Mouse (Mus musculus) small intestine, adult 2 months (tissue): Measurements from ENCODE around the gene Sgms1. TPM values are rescaled to one million over a fixed set of nuclear protein-coding genes. Genes with fewer than 3 reads are reported as not detected.

Experiments
- H3K27ac ChIP-seq: fragments of 200-500 bp; 2 replicates; pipeline ENCODE4 v1.5.1; 2012; ENCODE audit warnings: low read depth, low read length, control low read depth, inconsistent platforms; ENCODE audit not compliant: insufficient read depth
- H3K27me3 ChIP-seq: fragments of 200-500 bp; 2 replicates; pipeline ENCODE4 v1.6.1; 2012; ENCODE audit warnings: mild to moderate bottlenecking, moderate library complexity, low read length, inconsistent platforms; ENCODE audit not compliant: control insufficient read depth, insufficient read depth
- H3K36me3 ChIP-seq: fragments of 200-500 bp; 2 replicates; pipeline ENCODE4 v1.6.1; 2012; ENCODE audit warnings: mild to moderate bottlenecking, low read length, control low read depth, inconsistent platforms; ENCODE audit not compliant: control insufficient read depth, insufficient read depth
- H3K4me1 ChIP-seq: fragments of 200-500 bp; 2 replicates; pipeline ENCODE4 v1.6.1; 2012; ENCODE audit warnings: low read length, inconsistent platforms, mixed read lengths; ENCODE audit not compliant: control insufficient read depth, insufficient read depth, insufficient read length
- H3K4me3 ChIP-seq: fragments of 200-500 bp; 2 replicates; pipeline ENCODE4 v1.5.1; 2012; ENCODE audit warnings: low read depth, mild to moderate bottlenecking, control low read depth, inconsistent platforms, low read length, moderate library complexity
- CTCF ChIP-seq: fragments of 200-500 bp; IDR thresholded peaks from 2 replicates; pipeline ENCODE4 v1.5.1; 2012; ENCODE audit warnings: low read depth, mild to moderate bottlenecking, control low read depth, inconsistent platforms, low read length, moderate library complexity, mixed read lengths; ENCODE audit not compliant: insufficient replicate concordance, insufficient read length; ENCODE audit errors: extremely low read depth
- POLR2A ChIP-seq: fragments of 200-500 bp; IDR thresholded peaks from 2 replicates; pipeline ENCODE4 v1.6.1; 2012; ENCODE audit warnings: low read depth, mild to moderate bottlenecking, control low read depth, inconsistent platforms, low read length, moderate library complexity
- WGBS: fragments of 180-500 bp; shearing (Covaris S2); methylation state at CpG from one replicate; pipeline ENCODE4 v1.1.7; 2018; 5-methylcytosine and 5-hydroxymethylcytosine counted together
- polyA plus RNA-seq: library from polyadenylated mRNA; depleted of rRNA; stranded (reverse); fragments of >200 nt; gene quantifications from 2 replicates; pipeline ENCODE4 v1.2.3, GENCODE M21; 2012

The Sgms1 gene
- polyA plus RNA-seq, 1 experiment, result 7.5 TPM

GRCm38 (mm10) chr19:32269141-32269843, 120.2 kb downstream of the Sgms1 start:
- Histone ChIP-seq H3K4me3 (no peak overlapping the region), H3K36me3 (no peaks in the 10 kb centered on the region), H3K27ac (no peak overlapping the region), H3K4me1 (peaks cover 9% of the 10 kb centered on the region; the same call in 1 of the 2 replicates), H3K27me3 (no peaks in the 10 kb centered on the region)
- WGBS, result 91% methylated on average over 12 of the region's 12 CpGs
- TF ChIP-seq POLR2A, result no peak
- TF ChIP-seq CTCF, result no peak

DNA sequence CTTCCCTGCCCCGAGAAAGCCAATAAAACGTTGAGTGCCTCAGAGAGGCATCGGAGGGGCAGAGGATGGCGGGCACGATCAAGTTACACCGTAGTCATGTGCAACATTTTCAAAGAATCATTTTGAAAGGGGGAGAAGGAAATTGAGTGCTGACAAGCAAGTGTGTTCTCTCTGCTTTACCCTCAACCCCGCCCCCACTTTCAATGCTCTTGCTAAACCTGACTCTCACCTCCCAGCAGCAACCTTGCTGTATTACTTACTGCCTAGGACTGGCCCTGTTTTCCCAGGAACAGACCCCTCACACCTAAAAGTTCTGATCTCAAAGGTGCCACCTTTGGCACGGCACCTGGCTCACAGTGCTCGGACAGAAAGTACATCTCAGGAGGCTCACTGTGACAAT, 121.0 kb downstream of the Sgms1 start:
- TF ChIP-seq POLR2A, result no peak
- no peak for TF ChIP-seq CTCF
- no peak overlapping the region for H3K4me3 ChIP-seq
- no peak overlapping the region for H3K27ac ChIP-seq
- WGBS, result 80% methylated on average over 9 of the region's 9 CpGs
- peaks cover 12% of the 10 kb centered on the region; the same call in 1 of the 2 replicates for H3K4me1 ChIP-seq
- no peaks in the 10 kb centered on the region for H3K36me3 ChIP-seq
- no peaks in the 10 kb centered on the region for H3K27me3 ChIP-seq

GRCm38 (mm10) chr19:32266385-32267252, 122.9 kb downstream of the Sgms1 start:
- Histone ChIP-seq H3K4me3 (no peak overlapping the region), H3K27ac (peak overlapping the region; percentile 32; the same call in 1 of the 2 replicates), H3K4me1 (peaks cover 13% of the 10 kb centered on the region; the same call in 1 of the 2 replicates), H3K36me3 (no peaks in the 10 kb centered on the region), H3K27me3 (no peaks in the 10 kb centered on the region)
- TF ChIP-seq CTCF (no peak), POLR2A (no peak)
- WGBS, result 59% methylated on average over 9 of the region's 9 CpGs

DNA sequence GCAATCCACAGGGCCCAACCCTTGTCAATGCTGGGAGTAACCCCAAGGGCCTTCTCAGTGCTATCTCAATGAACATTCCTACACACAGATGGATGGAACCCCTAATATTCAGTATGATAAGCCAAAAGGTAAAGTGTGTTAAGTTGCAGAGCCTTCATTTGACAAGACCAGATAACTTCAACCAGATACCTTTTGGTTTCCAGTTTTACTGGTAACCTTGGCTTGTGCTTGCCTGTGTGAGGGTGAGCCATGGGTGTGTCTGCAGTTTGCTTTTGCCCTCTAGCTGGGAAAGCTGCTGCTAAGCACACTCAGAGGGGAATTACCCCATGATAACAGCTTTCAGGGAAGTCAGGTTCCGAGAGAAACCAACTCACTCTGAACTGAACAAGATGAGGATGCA, 125.8 kb downstream of the Sgms1 start:
- Histone ChIP-seq H3K27ac (peak overlapping the region; percentile 15; the same call in 1 of the 2 replicates), H3K4me1 (peaks cover 13% of the 10 kb centered on the region; the same call in 1 of the 2 replicates), H3K4me3 (no peak overlapping the region), H3K36me3 (no peaks in the 10 kb centered on the region), H3K27me3 (no peaks in the 10 kb centered on the region)
- 27% methylated on average over 1 of the region's 1 CpGs for whole genome bisulfite sequencing
- TF ChIP-seq CTCF (no peak), POLR2A (no peak)

DNA sequence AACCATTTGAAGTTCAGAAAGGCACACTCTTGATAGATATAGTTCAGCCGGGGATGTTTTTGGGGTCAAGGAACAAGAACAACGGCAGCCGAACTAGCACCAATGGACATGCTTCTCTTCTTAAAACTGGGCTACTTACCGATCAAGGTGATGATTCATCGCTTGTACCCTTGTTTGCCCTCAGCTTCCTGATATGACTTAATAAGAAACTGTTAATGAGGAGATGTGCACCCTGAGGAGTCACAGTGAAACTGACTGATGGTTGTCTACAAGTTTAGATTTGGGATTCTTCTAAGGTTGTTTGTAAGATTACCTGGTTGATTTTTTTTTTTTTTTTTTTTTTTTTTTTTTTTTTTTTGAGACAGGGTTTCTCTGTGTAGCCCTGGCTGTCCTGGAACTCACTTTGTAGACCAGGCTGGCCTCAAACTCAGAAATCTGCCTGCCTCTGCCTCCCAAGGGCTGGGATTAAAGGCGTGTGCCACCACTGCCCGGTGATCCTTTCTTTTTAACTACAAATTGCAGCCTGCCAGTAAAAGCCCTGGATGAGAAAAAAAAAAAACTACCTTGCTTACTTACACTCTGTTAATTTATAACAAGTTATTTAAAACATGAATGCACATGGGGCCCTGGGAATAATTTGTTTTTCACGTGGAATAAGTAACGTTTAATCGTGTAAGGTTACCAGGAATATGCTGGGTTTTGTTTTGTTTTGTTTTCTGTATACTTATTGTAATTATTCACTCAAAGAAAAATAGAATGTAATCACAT, 126.5 kb downstream of the Sgms1 start:
- TF ChIP-seq CTCF (no peak), POLR2A (no peak)
- WGBS, result 77% methylated on average over 10 of the region's 10 CpGs

DNA sequence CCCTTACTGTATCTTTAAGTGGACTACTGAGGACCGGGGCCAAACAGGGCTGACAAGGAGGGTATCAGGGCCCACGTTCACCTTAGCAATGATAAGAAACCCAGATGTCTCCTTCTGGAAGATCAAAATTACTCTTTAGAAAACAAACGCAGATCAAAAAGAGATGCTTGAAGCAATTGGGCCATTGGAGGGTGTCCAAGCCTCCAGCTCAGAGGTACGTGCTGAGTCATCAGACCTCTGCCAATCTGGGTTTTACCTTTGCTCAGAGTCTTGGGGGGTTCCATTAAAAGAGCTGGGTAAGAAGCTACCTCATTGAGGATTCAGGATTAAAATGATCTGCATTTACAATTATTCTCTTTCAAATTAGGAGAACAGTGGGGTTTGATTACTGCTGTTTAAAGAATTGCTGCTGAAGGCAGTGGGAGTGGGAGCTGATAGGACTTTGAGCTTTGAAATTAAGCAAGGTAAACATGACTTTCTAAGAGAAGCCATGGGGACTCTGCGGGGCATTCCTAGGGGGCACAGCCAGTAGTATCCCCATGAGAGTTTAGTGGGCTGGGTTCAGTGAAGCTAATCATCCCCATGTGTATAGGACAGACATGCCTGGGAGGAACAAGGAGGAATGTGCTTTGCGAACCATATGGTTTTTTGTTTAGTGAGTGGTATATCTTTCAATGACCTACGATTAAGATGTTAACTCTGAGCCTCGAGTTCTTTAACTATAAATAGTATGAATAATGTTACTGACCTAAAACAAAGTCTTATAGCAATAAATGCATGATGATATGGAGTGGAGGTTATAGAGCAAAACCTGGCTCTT, 128.4 kb downstream of the Sgms1 start:
- Histone ChIP-seq H3K27ac (no peak overlapping the region), H3K4me3 (no peak overlapping the region), H3K36me3 (no peaks in the 10 kb centered on the region), H3K27me3 (no peaks in the 10 kb centered on the region), H3K4me1 (peaks cover 14% of the 10 kb centered on the region; the same call in 1 of the 2 replicates)
- WGBS, result 43% methylated on average over 8 of the region's 8 CpGs
- TF ChIP-seq POLR2A (no peak), CTCF (no peak)

More for the DNA sequence above, 126.5 kb downstream of the Sgms1 start:
- Histone ChIP-seq H3K36me3 (no peaks in the 10 kb centered on the region), H3K4me1 (peaks cover 14% of the 10 kb centered on the region; the same call in 1 of the 2 replicates), H3K4me3 (no peak overlapping the region), H3K27me3 (no peaks in the 10 kb centered on the region), H3K27ac (no peak overlapping the region)
